Mouse (Mus musculus) olfactory bulb, adult 2 months (tissue): ENCODE measurements at regions not wholly inside any gene's neighbourhood (a gene's known extent, or its start where the extent isn't known, plus 50 kb on each side); places are given as distances from the start of the nearest gene placed in this dataset.

Source experiments
- CTCF ChIP-seq: fragments of 200-500 bp; IDR thresholded peaks from 2 replicates; pipeline ENCODE4 v1.5.1; 2012; ENCODE audit warnings: low read depth, mild to moderate bottlenecking, low read length, moderate library complexity; ENCODE audit not compliant: insufficient read depth
- POLR2A ChIP-seq: fragments of 200-500 bp; IDR thresholded peaks from 2 replicates; pipeline ENCODE4 v1.6.1; 2012; ENCODE audit warnings: mild to moderate bottlenecking, low read depth, low read length, moderate library complexity; ENCODE audit not compliant: insufficient read depth

GRCm38 (mm10) chr4:12272914-12273313, 101.1 kb upstream of the Fam92a start:
- no peak for TF ChIP-seq CTCF
- no peak for TF ChIP-seq POLR2A
